Mouse (Mus musculus) CH12.LX (cell line): ENCODE results near the gene Dip2b. TPM values are rescaled to one million over a fixed set of nuclear protein-coding genes. Genes with fewer than 3 reads are reported as not detected.

Source experiments
- DNase-seq: peaks from one replicate; pipeline ENCODE4 v3.0.0-alpha.2; 2013; ENCODE audit errors: extremely low read depth
- H3K27ac ChIP-seq: 2 replicates; pipeline ENCODE4 v1.5.1; 2012; ENCODE audit warnings: low read depth, mild to moderate bottlenecking, control low read depth, moderate library complexity; ENCODE audit not compliant: insufficient read depth
- H3K27me3 ChIP-seq: replicated peaks from 2 replicates; pipeline ENCODE3; 2012; ENCODE audit warnings: inconsistent platforms
- H3K36me3 ChIP-seq, 2 experiments: replicated peaks in 1 of 2; 2 replicates each; pipeline versions ENCODE3 to v1.6.1; 2012; ENCODE audit warnings: inconsistent platforms in 1 of 2, low read length in 1 of 2, mild to moderate bottlenecking in 1 of 2, mixed read lengths in 1 of 2, moderate library complexity in 1 of 2; ENCODE audit not compliant: control insufficient read depth in 1 of 2, insufficient read depth in 1 of 2
- H3K4me1 ChIP-seq, 2 experiments: 2 replicates each; pipeline ENCODE4 v1.6.1; 2012; ENCODE audit warnings: inconsistent platforms in 1 of 2, moderate library complexity in 1 of 2; ENCODE audit not compliant: insufficient read depth in 2 of 2, control insufficient read depth in 1 of 2
- H3K4me2 ChIP-seq: 2 replicates; pipeline ENCODE4 v1.6.1; 2012; ENCODE audit warnings: low read depth, mild to moderate bottlenecking, control low read depth; ENCODE audit not compliant: poor library complexity, insufficient read depth, severe bottlenecking
- H3K4me3 ChIP-seq, 3 experiments: fragments of 150-350 bp in 1 of 3; sonication (generic) in 1 of 3; replicated peaks in 1 of 3; 2 replicates each; pipeline versions ENCODE3 to v1.5.1; 2011 to 2012; ENCODE audit warnings: low read depth in 2 of 3, low read length in 2 of 3, mild to moderate bottlenecking in 2 of 3, moderate library complexity in 2 of 3, control low read depth in 1 of 3, improper control_type of control experiment in 1 of 3, inconsistent platforms in 1 of 3, mixed read lengths in 1 of 3; ENCODE audit not compliant: poor library complexity in 1 of 3
- H3K79me2 ChIP-seq: replicated peaks from 2 replicates; pipeline ENCODE4 v1.6.1; 2012; ENCODE audit warnings: mild to moderate bottlenecking, moderate library complexity; ENCODE audit not compliant: control insufficient read depth, poor library complexity, insufficient read depth, severe bottlenecking; ENCODE audit errors: extremely low read depth
- H3K9ac ChIP-seq: 2 replicates; pipeline ENCODE4 v1.6.1; 2012; ENCODE audit warnings: low read depth, mild to moderate bottlenecking, control low read depth, moderate library complexity; ENCODE audit not compliant: insufficient read depth
- H3K9me3 ChIP-seq: replicated peaks from 2 replicates; pipeline ENCODE3; 2012; ENCODE audit warnings: low read length, inconsistent platforms, mixed read lengths
- CHD2 ChIP-seq: IDR thresholded peaks from 2 replicates; pipeline ENCODE4 v1.6.1; 2011; ENCODE audit warnings: low read length, improper control_type of control experiment
- EP300 ChIP-seq: IDR thresholded peaks from 2 replicates; pipeline ENCODE4 v1.6.1; 2011; ENCODE audit warnings: low read length, improper control_type of control experiment
- IRF4 ChIP-seq: IDR thresholded peaks from 2 replicates; pipeline ENCODE4 v1.6.1; 2014; ENCODE audit warnings: low read depth, mild to moderate bottlenecking, inconsistent platforms, low read length, improper control_type of control experiment
- MAX ChIP-seq: IDR thresholded peaks from 2 replicates; pipeline ENCODE4 v1.6.1; 2011; ENCODE audit warnings: low read length, improper control_type of control experiment
- MEF2A ChIP-seq: IDR thresholded peaks from 2 replicates; pipeline ENCODE4 v1.6.1; 2014; ENCODE audit warnings: low read depth, mild to moderate bottlenecking, inconsistent platforms, low read length, improper control_type of control experiment, borderline replicate concordance
- NELFE ChIP-seq: IDR thresholded peaks from 2 replicates; pipeline ENCODE4 v1.6.1; 2011; ENCODE audit warnings: low read depth, low read length, improper control_type of control experiment
- RAD21 ChIP-seq: IDR thresholded peaks from 2 replicates; pipeline ENCODE4 v1.6.1; 2011; ENCODE audit warnings: low read depth, mild to moderate bottlenecking, low read length, improper control_type of control experiment, moderate library complexity
- SIN3A ChIP-seq: IDR thresholded peaks from 2 replicates; pipeline ENCODE4 v1.6.1; 2012; ENCODE audit warnings: low read length, improper control_type of control experiment, inconsistent platforms
- ZC3H11A ChIP-seq: IDR thresholded peaks from 2 replicates; pipeline ENCODE4 v1.6.1; 2012; ENCODE audit warnings: low read depth, mild to moderate bottlenecking, inconsistent platforms, low read length, improper control_type of control experiment
- ZNF384 ChIP-seq: IDR thresholded peaks from 2 replicates; pipeline ENCODE4 v1.6.1; 2012; ENCODE audit warnings: low read depth, low read length, improper control_type of control experiment, inconsistent platforms
- dilution Hi-C: fragments of 300-500 bp; cut with MboI; formaldehyde crosslinking; loops from 2 replicates; pipeline ENCODE4 v1.14.3; 2020; ENCODE audit warnings: low sequenced_read_pairs; ENCODE audit not compliant: extremely low pct_unique_long_range_greater_than_20kb, extremely low pct_ligation_motif_present
- in situ Hi-C: fragments of 300-500 bp; cut with MboI; formaldehyde crosslinking; loops from 3 replicates; pipeline ENCODE4 v1.14.3; 2019; ENCODE audit warnings: low sequenced_read_pairs, low pct_ligation_motif_present, low pct_unique_long_range_greater_than_20kb, mixed read lengths
- polyA plus RNA-seq: library from polyadenylated mRNA; unstranded; fragments of >175 nt; gene quantifications from 2 replicates; pipeline ENCODE4 v1.2.1, GENCODE M21; 2012; ENCODE audit warnings: low read depth; ENCODE audit not compliant: insufficient read length
- total RNA-seq, 2 experiments: library from RNA; depleted of rRNA; stranded (reverse); fragments of 300-350 nt in 1 of 2; fragments of >200 nt in 1 of 2; gene quantifications; 2 replicates each; pipeline ENCODE4 v1.2.3; 2012 to 2014

The Dip2b gene
- total and polyA plus RNA-seq, 3 experiments = 15.7 to 18.2 (median 16.7) TPM

- in situ Hi-C loops = loop anchor here (5.0 kb wide), 1 partner anchor 37 kb away; no protein-coding TSS in a partner anchor
- Histone ChIP-seq H3K4me1 (peaks cover 11 to 55% of the 10 kb centered on the region in 2 experiments; a peak in 3 of 4 replicates), H3K27me3 (peaks cover 6% of the 10 kb centered on the region), H3K27ac (no peak overlapping the region), H3K36me3 (peaks cover 0 to 7% of the 10 kb centered on the region in 2 experiments), H3K4me2 (peak overlapping the region; percentile 94), H3K79me2 (peaks cover 40% of the 10 kb centered on the region), H3K4me3 (peak overlapping the region; percentile 19 to 87 (median 26)), H3K9me3 (no peaks in the 10 kb centered on the region), H3K9ac (peak overlapping the region; percentile 21; the same call in 1 of the 2 replicates)
- dilution Hi-C loops = no loop called here
- DNase-seq = no peak
- TF ChIP-seq EP300 (0 out of 2 replicates have a peak, but pooled peaks have one; percentile 29), MEF2A (0 out of 2 replicates have a peak, but pooled peaks have one; percentile 23), ZC3H11A (no peak), RAD21 (no peak), CHD2 (peak; percentile 79; the same call in 1 of the 2 replicates), ZNF384 (0 out of 2 replicates have a peak, but pooled peaks have one; percentile 20), NELFE (no peak)
Measured at GRCm38 (mm10) chr15:100040541-100041266, 2.2 kb downstream of the Dip2b start.

- peaks cover 11 to 62% of the 10 kb centered on the region in 2 experiments; a peak in 3 of 4 replicates for H3K4me1 ChIP-seq
- peaks cover 6% of the 10 kb centered on the region for H3K27me3 ChIP-seq
- H3K27ac ChIP-seq = peak overlapping the region; percentile 33
- H3K36me3 ChIP-seq = peaks cover 0 to 10% of the 10 kb centered on the region in 2 experiments
- H3K4me2 ChIP-seq = peak overlapping the region; percentile 94
- H3K79me2 ChIP-seq = peaks cover 44% of the 10 kb centered on the region
- peak overlapping the region; percentile 35 to 87 (median 38) for H3K4me3 ChIP-seq
- H3K9ac ChIP-seq = peak overlapping the region; percentile 38; the same call in 1 of the 2 replicates
- peak; percentile 69 for DNase-seq
- peak; percentile 43; the same call in 1 of the 2 replicates for TF ChIP-seq SIN3A
- TF ChIP-seq EP300 = no peak
- TF ChIP-seq MAX = 0 out of 2 replicates have a peak, but pooled peaks have one; percentile 58
- 0 out of 2 replicates have a peak, but pooled peaks have one; percentile 9 for TF ChIP-seq IRF4
- no peaks in the 10 kb centered on the region for H3K9me3 ChIP-seq
- in situ Hi-C loops = loop anchor here (5.0 kb wide), 1 partner anchor 36 kb away; no protein-coding TSS in a partner anchor
- dilution Hi-C loops = no loop called here
Measured at GRCm38 (mm10) chr15:100041267-100042047, 3.0 kb downstream of the Dip2b start.
